Mouse (Mus musculus): Measurements from ENCODE around the gene Frmd5.
"Not testable (repeated sequence)": the region's sequence is repeated elsewhere in the genome, so short reads cannot be mapped to it uniquely, and the experiment has no call there.

Gene Frmd5

GRCm38 (mm10) chr2:121565911-121566310 is 241.0 kb downstream of the Frmd5 start:
- DNase-seq: no peak

DNA sequence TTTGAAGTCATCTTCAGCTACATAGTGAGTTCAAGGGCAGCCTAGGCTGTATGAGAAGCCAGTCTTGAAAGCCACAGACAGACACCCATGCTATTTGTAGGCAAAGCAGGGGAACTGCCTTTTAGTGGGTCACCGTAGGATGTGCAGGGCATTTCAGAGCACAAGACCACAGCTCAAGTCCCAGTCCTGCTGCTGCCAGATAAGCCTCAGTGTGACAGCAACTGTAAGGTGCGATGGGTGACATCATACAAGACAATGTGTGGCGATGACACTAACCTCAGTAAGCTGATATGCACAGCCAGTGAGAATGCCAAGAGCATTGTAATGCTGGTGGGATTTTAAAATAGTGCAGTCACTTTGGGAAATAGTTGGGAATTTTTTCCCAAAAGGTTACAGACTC is 243.8 kb downstream of the Frmd5 start:
- DNase-seq: no peak

DNA sequence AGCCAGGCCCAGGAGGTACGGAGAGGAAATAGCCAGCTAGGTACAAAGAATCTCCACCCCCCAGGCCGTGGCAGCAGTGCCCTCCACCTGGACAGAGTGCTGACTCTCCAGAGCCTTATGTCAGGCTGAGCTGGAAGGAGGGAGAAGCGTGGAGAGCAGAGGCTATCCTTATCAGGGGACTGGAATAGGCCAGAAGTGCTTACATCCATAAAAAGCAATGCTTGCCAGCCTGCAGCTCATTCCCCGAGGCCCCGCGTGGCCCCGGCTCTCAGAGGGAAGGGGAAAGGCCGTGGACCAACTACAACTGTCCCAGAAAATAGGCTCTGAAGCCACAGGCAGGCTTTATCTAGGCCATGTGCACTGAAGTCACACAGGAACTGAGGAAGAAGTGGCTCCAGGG is 255.6 kb downstream of the Frmd5 start:
- DNase-seq: no peak

- DNase-seq: no peak
These were observed 257.3 kb downstream of the Frmd5 start for GRCm38 (mm10) chr2:121549630-121550029.

GRCm38 (mm10) chr2:121544829-121545228 is 262.1 kb downstream of the Frmd5 start:
- no peak for DNase-seq

- no peak for DNase-seq
These were observed 281.8 kb downstream of the Frmd5 start for GRCm38 (mm10) chr2:121525056-121525455.

DNA sequence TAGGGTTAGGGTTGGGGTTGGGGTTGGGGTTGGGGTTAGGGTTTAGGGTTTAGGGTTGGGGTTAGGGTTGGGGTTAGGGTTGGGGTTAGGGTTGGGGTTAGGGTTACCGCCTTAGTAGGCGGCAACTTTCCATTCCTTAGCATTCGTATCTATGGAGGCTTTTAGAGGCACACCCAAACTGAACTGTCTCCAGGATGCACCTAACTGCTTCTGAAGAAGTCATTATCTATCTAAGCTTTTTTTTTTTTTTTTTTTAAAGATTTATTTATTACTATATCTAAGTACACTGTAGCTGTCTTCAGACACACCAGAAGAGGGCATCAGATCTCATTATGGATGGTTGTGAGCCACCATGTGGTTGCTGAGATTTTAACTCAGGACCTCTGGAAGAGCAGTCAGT is 284.1 kb downstream of the Frmd5 start:
- DNase-seq: not testable (repeated sequence)

DNA sequence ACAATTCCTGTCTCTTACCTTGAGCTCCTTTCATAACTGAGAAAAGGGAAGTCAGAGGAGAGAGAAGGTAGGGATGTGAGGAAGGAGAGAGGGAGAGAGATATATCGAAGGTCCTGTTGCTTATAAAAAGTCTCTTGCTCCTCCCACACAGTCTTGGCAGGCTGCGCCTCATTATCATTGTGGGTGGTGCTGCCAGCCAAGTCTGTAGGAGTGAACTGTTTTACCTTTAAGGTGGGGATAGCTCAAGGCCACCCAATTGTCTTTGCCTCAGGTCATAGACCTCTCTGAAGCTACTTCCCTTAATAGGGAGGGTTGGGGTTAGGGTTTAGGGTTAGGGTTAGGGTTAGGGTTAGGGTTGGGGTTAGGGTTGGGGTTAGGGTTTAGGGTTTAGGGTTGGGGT is 284.9 kb downstream of the Frmd5 start:
- DNase-seq: no peak

GRCm38 (mm10) chr2:121518711-121519110 is 288.2 kb downstream of the Frmd5 start:
- not testable (repeated sequence) for DNase-seq

GRCm38 (mm10) chr2:121518106-121518505 is 288.8 kb downstream of the Frmd5 start:
- no peak for DNase-seq

DNA sequence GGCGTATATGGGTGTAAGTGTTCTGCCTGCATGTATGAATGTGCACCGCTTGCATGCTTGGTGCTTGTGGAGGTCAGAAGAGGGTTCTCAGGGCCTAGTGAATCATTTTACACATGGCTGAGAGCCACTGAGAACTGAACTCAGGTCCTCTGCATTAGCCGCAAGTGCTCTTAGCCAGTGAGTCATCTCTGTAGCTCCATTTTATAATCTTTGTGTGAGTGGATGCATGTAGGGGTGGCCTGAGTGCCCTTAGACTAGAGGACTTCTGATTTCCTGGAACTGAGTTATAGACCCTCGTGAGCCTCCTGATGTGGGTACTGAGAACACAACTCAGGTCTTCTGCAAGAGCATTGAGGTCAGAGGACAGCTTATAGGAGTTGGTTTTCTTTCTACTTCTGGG is 292.7 kb downstream of the Frmd5 start:
- DNase-seq: no peak

GRCm38 (mm10) chr2:121512991-121513765 is 293.7 kb downstream of the Frmd5 start:
- DNase-seq: not testable (repeated sequence)

DNA sequence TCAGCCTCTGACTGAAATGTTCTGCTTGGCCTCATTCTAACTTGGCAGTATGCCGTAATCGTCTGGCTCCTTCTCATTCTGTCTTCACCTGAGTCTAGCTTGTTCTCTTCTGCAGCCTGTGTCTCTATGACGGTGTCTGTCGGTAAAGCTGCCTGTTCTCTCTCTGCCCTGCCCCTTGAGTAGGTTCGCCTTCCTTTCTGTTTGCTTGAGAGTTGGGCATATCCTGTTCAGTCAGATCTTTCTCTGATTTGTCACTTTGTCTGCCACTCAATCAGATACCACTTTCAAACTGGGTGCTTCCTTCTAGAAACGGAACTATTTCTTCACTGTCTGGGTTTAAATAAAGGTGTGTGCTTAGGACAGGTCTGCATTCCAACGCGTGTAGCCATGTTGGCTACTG is 295.5 kb downstream of the Frmd5 start:
- no peak for DNase-seq

DNA sequence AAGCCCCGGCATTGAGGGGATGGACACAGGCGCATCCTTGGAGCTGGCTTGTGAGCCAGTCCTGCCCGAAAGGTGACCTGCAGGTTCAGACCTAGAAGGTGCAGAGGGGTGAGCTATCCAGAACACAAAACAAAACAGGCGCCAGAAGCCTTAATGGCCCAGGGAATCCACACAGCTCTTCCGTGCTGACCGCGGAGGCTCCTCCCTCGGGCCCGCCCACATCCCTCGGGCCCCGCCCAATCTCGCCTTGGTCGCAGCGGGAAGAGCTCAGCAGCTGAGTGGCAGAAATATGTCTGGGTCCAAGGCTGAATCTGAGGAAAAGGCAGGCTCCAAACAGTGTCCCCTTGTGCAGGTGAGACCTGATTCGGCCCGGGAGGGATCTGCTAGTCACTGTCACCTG is 297.3 kb downstream of the Frmd5 start:
- peak; percentile 27 to 60 for DNase-seq

DNA sequence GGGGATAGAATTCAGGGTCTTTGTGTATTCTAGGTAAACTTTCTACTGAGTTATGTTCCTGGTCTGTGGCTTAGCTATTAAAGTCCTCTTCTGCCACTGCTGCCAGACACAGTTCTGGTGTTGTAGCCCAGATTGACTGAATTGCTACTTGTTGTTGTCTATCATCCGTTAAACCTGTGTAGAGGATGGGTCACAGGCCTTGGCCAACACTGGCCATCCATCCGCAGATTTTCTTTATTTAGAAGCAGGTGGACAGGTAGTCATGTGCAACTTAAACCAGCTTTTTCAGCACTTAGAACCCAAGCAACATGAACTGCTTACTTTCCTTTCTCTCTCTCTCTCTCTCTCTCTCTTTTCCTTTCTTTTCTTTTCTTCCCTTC is 298.9 kb downstream of the Frmd5 start:
- DNase-seq: no peak

- no peak for DNase-seq
These were observed 299.5 kb downstream of the Frmd5 start for GRCm38 (mm10) chr2:121507173-121507950.

- peak; percentile 65 to 71 for DNase-seq
These were observed 300.7 kb downstream of the Frmd5 start, which contains the start of the genes Mfap1a and Wdr76 for GRCm38 (mm10) chr2:121505942-121506882. Mfap1a (minus strand) TSS chr2:121506665. Wdr76 (plus strand) TSS chr2:121506723.

DNA sequence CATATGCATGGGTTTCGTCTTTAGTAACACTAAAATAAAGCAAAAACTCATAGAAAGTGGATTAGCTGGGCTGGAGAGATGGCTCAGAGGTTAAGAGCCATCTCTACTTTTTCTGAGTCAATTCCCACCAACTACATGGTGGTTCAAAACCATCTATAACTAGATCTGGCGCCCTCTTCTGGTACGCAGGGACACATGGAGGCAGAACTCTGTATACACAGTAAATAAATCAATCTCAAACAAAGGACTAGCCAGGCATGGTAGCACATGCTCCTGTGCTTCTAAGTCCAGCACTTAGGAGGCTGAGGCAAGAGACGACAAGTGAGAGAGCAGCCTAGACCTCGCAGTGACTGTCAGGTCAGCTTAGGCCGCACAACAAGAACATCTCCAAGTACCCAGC is 305.3 kb downstream of the Frmd5 start:
- DNase-seq: not testable (repeated sequence)

Measured in spleen, adult 18-20 months (tissue).